Mouse (Mus musculus) heart, postnatal 36 days (tissue): ENCODE measurements around the gene Rbm43. TPM values are rescaled to one million over a fixed set of nuclear protein-coding genes. Genes with fewer than 3 reads are reported as not detected.
"Not testable (repeated sequence)": the region's sequence is repeated elsewhere in the genome, so short reads cannot be mapped to it uniquely, and the experiment has no call there.

Experiments
- DNase-seq, 2 experiments: peaks; one replicate each; pipeline ENCODE4 v3.0.0; 2021 to 2022
- intact Hi-C: fragments of 180-260 bp; cut with DNase I; formaldehyde crosslinking; loops from one replicate; pipeline ENCODE4 v1.15.1; 2025
- total RNA-seq, 2 experiments: library from RNA; stranded (reverse); gene quantifications; 2 replicates each; pipeline ENCODE4 v1.2.3; 2021

The Rbm43 gene
- total RNA-seq, 2 experiments from 2014 or later: 3.4 to 5.1 TPM

DNA sequence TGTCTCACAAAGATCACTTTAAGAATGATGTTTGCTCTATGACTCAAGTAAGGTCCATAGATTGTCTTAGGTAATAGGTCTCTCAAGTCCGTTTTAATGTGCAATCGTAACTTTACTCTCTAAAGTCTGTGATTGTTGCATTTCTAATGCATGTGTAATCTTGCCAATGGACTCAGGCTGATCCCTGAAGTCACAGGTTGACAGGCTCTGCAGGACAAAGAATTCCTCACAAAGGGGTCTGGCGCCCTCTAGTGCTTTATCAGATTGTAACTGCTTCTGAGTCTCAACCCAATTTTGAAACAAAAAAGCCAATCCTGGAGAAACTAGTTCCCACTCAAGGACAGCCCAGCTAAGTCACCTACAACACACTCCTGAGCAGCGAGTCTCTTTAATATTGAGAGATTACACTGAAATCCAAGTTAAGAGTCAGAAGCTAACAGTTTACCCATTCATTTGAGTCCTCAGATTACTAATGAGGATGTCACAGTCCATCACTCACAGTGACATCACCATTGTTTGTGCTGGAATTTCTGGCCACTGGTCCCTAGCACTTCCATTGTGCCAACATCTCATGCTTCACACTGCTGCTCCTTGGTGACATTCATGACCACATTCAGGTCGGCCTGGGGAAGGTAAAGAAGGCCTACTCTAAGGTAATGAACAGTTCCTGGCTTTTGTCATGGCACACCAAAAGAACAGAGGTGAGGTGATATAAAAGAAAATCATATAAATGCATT is 19.9 kb downstream of the Rbm43 start:
- peak; percentile 63 to 68 for DNase-seq
- intact Hi-C loops: loop anchor here (2.0 to 10.0 kb wide), 2 partner anchors 770 to 1608 kb away; partner anchors contain the start of gene Rnd3

DNA sequence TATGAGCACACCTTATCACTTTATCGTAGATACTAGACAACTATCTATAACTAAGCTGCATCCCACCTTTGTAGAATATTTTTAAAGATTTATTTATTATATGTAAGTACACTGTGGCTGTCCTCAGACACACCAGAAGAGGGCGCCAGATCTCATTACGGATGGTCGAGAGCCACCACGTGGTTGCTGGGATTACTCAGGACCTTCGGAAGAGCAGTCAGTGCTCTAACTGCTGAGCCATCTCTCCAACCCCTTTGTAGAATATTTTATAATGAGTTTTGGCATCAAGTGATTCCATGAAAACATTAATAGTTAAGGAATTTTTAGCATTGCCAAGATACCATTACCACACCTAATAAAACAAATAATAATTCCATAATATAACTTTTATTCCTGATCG is 20.4 kb downstream of the Rbm43 start:
- intact Hi-C loops: loop anchor here (2.0 to 10.0 kb wide), 2 partner anchors 770 to 1608 kb away; partner anchors contain the start of gene Rnd3
- no peak for DNase-seq

DNA sequence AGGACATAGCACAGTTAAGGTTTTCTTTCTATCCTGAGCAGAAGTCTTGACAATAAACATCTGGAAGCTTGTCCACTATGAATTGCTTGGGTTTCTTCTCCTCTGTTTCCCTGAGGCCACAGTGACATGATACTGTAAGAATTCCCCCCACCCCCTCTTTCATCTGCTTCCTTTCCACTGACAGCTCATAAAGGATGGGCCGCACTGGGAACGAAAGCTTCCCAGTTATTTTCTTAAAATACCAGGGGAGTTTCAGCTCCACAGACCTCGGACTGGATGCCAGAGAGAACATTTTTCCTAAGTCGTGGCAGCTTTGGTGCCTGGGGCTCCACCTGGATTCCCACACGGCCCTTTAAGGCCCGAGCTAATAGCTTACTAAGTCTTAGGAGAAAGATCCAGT is 22.2 kb downstream of the Rbm43 start:
- no peak for DNase-seq
- intact Hi-C loops: loop anchor here (10.0 kb wide), 1 partner anchor 768 kb away; the partner anchor contains the start of gene Rnd3

DNA sequence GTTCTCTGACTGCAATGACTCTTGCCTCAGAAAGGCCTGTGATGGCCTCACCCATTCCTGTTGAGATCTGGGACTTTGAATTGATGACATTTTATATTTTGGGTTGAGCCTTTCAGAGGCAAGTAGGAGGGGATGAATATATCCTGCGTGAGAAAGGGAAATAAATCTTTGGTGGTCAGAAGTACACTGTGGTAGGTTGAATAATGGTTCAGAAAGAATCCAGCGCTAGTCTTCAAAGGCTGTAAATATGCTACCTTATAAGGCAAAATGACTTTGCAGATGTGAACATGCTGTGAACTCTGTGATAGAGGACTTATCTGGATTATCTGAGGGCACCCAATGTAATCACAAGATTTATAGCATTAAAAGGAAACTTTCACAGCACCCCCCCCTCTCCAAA is 23.1 kb downstream of the Rbm43 start:
- DNase-seq: no peak
- intact Hi-C loops: loop anchor here (10.0 kb wide), 1 partner anchor 767 kb away; the partner anchor contains the start of gene Rnd3

DNA sequence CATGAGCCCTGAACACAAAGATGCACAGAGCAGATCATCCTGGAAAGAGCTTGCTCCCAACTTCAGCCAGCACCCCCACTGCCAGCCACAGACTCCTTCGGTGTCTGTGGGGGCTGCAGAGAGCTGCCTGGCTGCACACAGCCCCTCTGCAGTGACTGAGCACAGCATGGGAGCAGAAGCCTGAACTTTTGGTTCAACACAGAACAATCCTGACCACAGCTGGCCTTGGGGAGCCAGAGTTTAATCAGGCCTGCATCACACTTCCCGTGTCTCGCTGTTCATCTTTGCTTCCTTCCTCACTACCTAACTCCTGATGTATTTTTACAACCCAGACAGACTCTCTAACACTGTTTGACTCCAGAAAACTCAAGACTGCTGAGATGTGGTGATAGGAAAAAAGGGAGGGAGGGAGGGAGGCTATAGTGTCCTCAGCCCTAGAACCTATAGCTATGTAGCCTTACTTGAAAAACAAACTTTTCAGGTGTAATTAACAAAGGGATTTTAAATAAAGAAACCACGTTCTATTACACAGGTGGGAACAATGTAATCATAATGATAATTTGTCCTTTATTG is 27.3 kb downstream of the Rbm43 start:
- DNase-seq: no peak
- intact Hi-C loops: no loop called here

DNA sequence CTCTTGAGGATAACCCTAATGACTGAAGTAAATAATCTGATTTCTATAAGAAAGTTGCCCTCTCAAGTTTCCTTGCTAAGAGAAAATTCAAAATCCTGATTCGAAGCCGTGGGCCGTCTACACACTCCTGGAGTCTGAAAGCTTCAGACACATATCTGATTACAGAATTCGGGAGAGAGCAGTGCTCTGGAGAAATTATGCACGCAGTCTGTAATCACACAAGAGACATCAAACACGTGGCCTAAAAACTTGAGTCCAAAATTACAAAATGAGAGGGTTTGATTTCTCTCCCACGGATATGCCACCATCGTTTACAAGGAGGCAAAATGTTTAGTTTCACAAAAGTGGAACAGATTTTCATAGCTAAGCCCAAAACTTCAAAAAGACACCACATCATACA is 29.3 kb downstream of the Rbm43 start:
- intact Hi-C loops: no loop called here
- DNase-seq: no peak

DNA sequence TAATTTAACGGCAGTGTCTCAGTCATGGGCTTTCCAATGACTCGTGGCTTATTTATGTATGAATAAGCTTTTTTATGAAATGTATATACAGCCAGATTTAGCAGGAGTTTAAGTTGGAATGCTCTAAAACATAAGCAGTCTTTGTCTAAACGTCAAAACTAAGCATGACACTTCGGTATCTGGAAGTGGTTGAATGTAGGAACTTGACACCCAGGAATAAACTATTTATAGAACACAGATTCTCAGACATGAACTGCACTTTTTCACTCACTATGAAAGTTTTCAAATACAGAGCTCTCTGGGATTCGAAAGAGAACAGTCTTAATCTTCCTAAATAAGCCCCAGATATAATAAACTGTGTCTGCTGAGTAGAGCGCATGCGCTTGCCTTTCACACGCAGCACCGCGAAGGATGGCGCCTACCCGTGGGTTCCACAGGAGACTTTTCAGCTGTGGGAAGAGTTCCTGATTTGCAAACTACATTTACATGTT is 42.5 kb downstream of the Rbm43 start:
- intact Hi-C loops: no loop called here
- no peak for DNase-seq

DNA sequence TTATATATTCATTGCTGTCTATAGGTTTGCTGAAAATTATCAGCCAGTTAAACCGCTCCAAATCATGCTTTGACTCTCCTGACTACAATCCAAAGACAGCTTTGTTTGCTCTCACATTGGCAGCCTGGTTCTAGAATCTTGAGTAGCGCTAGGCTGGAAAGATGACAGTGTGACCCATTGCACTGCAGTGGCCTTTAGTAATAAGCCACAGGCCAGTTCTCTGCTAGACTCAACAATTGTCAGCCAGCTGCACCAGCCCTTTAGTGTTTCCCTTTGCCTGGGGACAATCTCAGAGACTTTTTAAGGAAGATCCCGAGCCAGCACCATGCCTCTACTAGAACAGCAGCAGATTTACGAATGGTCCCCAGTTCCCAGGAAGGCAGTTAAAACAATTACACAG is 44.0 kb downstream of the Rbm43 start:
- intact Hi-C loops: no loop called here
- no peak for DNase-seq

DNA sequence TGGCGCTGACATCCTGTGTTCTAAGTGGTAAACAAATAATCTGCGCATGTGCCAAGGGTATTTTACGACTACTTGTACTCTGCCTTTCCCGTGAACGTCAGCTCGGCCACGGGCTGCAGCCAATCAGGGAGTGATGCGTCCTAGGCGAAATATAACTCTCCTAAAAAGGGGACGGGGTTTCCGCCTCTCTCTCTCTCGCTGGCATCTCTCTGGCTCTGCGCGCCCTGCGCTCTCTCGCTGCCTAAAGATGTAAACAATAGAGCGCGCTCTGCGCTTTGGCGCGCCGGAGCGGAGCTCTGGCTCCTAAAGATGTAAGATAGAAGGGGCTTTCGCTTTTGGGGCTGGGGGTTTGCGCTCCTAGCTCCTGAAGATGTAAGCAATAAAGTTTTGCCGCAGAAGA is 44.8 kb downstream of the Rbm43 start:
- intact Hi-C loops: not testable (repeated sequence)
- peak in 1 of 2 experiments; percentile 11 for DNase-seq

DNA sequence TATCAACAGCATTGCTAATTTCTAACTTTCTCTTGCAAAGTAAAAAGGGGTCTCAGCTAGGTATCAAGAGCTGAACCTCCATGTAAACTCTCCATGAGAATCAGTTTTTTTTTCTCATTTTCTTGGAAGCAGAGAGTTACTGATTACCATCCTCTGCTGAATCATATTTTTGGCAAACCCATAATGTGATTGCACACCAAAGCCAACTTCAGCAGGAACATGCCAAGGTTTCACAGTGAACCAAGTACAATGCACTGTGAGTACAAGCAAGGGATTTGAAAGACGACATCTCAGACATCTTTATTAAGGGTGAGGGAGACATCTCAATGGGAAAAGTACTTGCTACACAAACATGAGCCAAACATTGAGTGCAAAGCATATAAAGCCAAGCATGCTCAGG is 54.8 kb downstream of the Rbm43 start:
- no peak for DNase-seq
- intact Hi-C loops: no loop called here

Other genes starting within 250 kb of the Rbm43 start
- gene Nmi, start 38.3 kb upstream of the Rbm43 start, total RNA-seq: 1 to 10 TPM; 7.0 to 7.9 TPM
- 1 to 10 TPM; 1.0 to 1.2 TPM for gene Tnfaip6, start 102.8 kb upstream of the Rbm43 start, total RNA-seq
- 10 to 100 TPM; 19.5 to 25.1 TPM for gene Rif1, start 137.7 kb upstream of the Rbm43 start, total RNA-seq